Mouse (Mus musculus) ES-Bruce4 (cell line): ENCODE measurements around the gene Wtap.

ENCODE experiments used
- CTCF ChIP-seq: IDR thresholded peaks from one replicate; pipeline ENCODE4 v1.8.1; 2011; ENCODE audit warnings: low read depth, low read length
- EP300 ChIP-seq: IDR thresholded peaks from 2 replicates; pipeline ENCODE4 v1.6.1; 2011; ENCODE audit warnings: low read depth, low read length; ENCODE audit not compliant: insufficient read depth
- POLR2A ChIP-seq: IDR thresholded peaks from one replicate; pipeline ENCODE4 v1.8.1; 2011; ENCODE audit warnings: low read length; ENCODE audit not compliant: insufficient read depth

- TF ChIP-seq POLR2A (no peak), EP300 (no peak), CTCF (no peak)
These were observed 3.9 kb upstream of the Wtap start for GRCm38 (mm10) chr17:12997890-12998289.
